Mouse (Mus musculus) C2C12 (cell line): ENCODE measurements at regions not wholly inside any gene's neighbourhood (a gene's known extent, or its start where the extent isn't known, plus 50 kb on each side); places are given as distances from the start of the nearest gene placed in this dataset.

Experiments
- CEBPB ChIP-seq: IDR thresholded peaks from one replicate; pipeline ENCODE4 v1.6.1; 2011; ENCODE audit warnings: low read depth, mild to moderate bottlenecking, control low read depth, moderate library complexity
- CTCF ChIP-seq: IDR thresholded peaks from one replicate; pipeline ENCODE4 v1.5.1; 2011; ENCODE audit not compliant: control insufficient read depth, insufficient read depth, insufficient read length
- FOSL1 ChIP-seq: IDR thresholded peaks from one replicate; pipeline ENCODE4 v1.8.0; 2011; ENCODE audit warnings: mild to moderate bottlenecking, low read length; ENCODE audit not compliant: poor library complexity, insufficient read depth, severe bottlenecking
- MAX ChIP-seq: IDR thresholded peaks from one replicate; pipeline ENCODE4 v1.6.1; 2011; ENCODE audit warnings: mild to moderate bottlenecking, control low read depth
- MYOD1 ChIP-seq: IDR thresholded peaks from one replicate; pipeline ENCODE4 v1.6.1; 2011; ENCODE audit warnings: low read depth; ENCODE audit not compliant: control insufficient read depth, insufficient read length
- MYOG ChIP-seq: IDR thresholded peaks from one replicate; pipeline ENCODE4 v1.6.1; 2011; ENCODE audit not compliant: control insufficient read depth, insufficient read length; ENCODE audit errors: extremely low read depth
- USF1 ChIP-seq: IDR thresholded peaks from one replicate; pipeline ENCODE4 v1.6.1; 2011; ENCODE audit warnings: low read depth, mild to moderate bottlenecking, control low read depth, moderate library complexity

- no peak for TF ChIP-seq USF1
- no peak for TF ChIP-seq CTCF
- no peak for TF ChIP-seq MYOD1
- no peak for TF ChIP-seq MAX
- no peak for TF ChIP-seq CEBPB
- TF ChIP-seq MYOG: no peak
- no peak for TF ChIP-seq FOSL1
Measured at GRCm38 (mm10) chr15:3205522-3205921, 62.8 kb upstream of the Selenop start.
